Mouse (Mus musculus): ENCODE results near the gene Gm7029. TPM values are rescaled to one million over a fixed set of nuclear protein-coding genes. Genes with fewer than 3 reads are reported as not detected.

Gm7029 gene
- polyA plus RNA-seq, 1 experiment = 3.0 TPM

DNA sequence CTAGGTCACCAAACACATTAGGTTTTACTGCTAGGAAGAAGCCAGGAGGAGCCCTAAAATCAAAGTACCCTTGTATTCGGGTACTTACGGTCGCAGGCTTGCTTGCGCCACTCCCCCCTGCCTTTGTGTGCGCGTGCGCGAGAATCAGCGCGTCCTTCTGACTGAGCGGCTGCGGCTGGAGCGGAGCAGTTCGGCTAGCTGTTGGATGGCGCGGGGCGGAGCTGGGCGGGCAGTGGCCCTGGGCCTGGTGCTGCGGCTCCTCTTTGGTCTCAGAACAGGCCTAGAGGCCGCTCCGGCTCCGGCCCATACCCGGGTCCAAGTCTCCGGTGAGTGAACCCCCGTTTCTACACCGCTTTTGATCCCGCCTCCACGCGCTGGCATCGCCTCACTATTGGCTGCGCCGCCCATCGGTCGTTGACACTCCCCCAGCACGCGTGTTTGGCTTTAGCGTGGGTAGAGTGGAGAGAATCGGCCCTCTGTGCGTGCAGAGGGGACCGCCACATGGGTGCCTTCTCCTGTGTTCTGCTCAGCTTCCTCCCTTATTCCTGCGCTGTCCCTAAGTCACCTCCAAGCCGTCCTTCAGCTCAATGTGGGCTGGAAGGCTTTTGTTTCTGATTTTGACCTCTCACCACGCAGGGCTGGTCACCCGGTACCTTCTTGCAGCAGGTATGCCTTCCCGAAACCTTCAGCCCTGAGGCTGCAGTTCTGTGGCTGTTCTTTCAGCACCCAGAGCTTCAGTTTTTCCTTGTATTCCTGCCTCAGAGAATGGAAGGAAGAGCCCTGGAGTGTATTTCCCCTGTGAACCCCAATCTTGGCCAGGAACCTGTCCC, 30.5 kb upstream of the Gm7029 start, which contains the start of gene Cd320:
Gene Cd320 (plus strand): TSS at position 126 of the 830 bp plus-strand sequence.
- DNase-seq = peak; percentile 92
- peak; percentile 19; the same call in 1 of the 2 replicates for TF ChIP-seq CTCF (IDR thresholded peaks at IDR 0.05; ENCODE audit: borderline replicate concordance, control insufficient read depth, extremely low read depth, insufficient read depth, low read length, poor library complexity)
- no peak for TF ChIP-seq POLR2A (IDR thresholded peaks at IDR 0.05; ENCODE audit: control insufficient read depth, extremely low read depth, insufficient read depth, low read length, poor library complexity)
- Histone ChIP-seq H3K27me3 (ENCODE audit: control insufficient read depth, insufficient read depth, low read length) (no peaks in the 10 kb centered on the region), H3K4me3 (ENCODE audit: control insufficient read depth, insufficient read depth, low read length) (peak within 1 kb of the TSS; percentile 58), H3K4me1 (replicated peaks; ENCODE audit: control insufficient read depth, insufficient read depth, low read length) (peaks cover 5% of the 10 kb centered on the region), H3K27ac (ENCODE audit: control insufficient read depth, insufficient read depth, low read length) (no peak within 1 kb of the TSS), H3K36me3 (ENCODE audit: control insufficient read depth, insufficient read depth, low read length) (no peaks in the 10 kb centered on the region)
- under 1% methylated on average over 45 of the region's 45 CpGs for WGBS

GRCm38 (mm10) chr17:33844196-33844595, 29.4 kb upstream of the Gm7029 start:
- no peak for DNase-seq
- 81% methylated on average over 1 of the region's 1 CpGs for WGBS
- H3K27ac ChIP-seq (ENCODE audit: control insufficient read depth, insufficient read depth, low read length) = no peak overlapping the region
- no peaks in the 10 kb centered on the region for H3K36me3 ChIP-seq (ENCODE audit: control insufficient read depth, insufficient read depth, low read length)
- peaks cover 5% of the 10 kb centered on the region for H3K4me1 ChIP-seq (replicated peaks; ENCODE audit: control insufficient read depth, insufficient read depth, low read length)
- TF ChIP-seq CTCF (IDR thresholded peaks at IDR 0.05; ENCODE audit: borderline replicate concordance, control insufficient read depth, extremely low read depth, insufficient read depth, low read length, poor library complexity) (no peak), POLR2A (IDR thresholded peaks at IDR 0.05; ENCODE audit: control insufficient read depth, extremely low read depth, insufficient read depth, low read length, poor library complexity) (no peak)
- H3K4me3 ChIP-seq (ENCODE audit: control insufficient read depth, insufficient read depth, low read length) = no peak overlapping the region
- no peaks in the 10 kb centered on the region for H3K27me3 ChIP-seq (ENCODE audit: control insufficient read depth, insufficient read depth, low read length)

DNA sequence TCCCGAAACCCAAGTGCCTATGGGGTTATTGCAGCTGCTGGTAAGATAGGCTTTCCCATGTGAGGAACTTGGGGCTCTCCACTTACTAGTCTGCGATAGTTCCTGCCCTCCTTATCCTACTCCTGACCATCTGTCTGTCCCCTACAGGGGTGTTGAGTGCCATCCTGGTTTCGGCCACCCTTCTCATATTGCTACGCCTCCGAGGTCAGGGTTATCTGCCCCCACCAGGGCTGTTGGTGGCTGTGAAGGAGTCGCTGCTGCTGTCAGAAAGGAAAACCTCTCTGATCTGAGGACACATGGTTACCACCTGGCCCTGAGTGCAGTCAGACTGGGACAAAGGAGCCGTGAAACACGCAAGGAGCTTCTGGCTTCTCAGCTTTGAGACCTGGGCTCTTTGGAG, 25.5 kb upstream of the Gm7029 start:
- Histone ChIP-seq H3K27ac (ENCODE audit: control insufficient read depth, insufficient read depth, low read length) (no peak overlapping the region), H3K36me3 (ENCODE audit: control insufficient read depth, insufficient read depth, low read length) (no peaks in the 10 kb centered on the region), H3K4me1 (replicated peaks; ENCODE audit: control insufficient read depth, insufficient read depth, low read length) (peaks cover 5% of the 10 kb centered on the region), H3K27me3 (ENCODE audit: control insufficient read depth, insufficient read depth, low read length) (no peaks in the 10 kb centered on the region), H3K4me3 (ENCODE audit: control insufficient read depth, insufficient read depth, low read length) (no peak overlapping the region)
- DNase-seq = no peak
- TF ChIP-seq POLR2A (IDR thresholded peaks at IDR 0.05; ENCODE audit: control insufficient read depth, extremely low read depth, insufficient read depth, low read length, poor library complexity) (no peak), CTCF (IDR thresholded peaks at IDR 0.05; ENCODE audit: borderline replicate concordance, control insufficient read depth, extremely low read depth, insufficient read depth, low read length, poor library complexity) (no peak)
- 97% methylated on average over 8 of the region's 8 CpGs for WGBS

DNA sequence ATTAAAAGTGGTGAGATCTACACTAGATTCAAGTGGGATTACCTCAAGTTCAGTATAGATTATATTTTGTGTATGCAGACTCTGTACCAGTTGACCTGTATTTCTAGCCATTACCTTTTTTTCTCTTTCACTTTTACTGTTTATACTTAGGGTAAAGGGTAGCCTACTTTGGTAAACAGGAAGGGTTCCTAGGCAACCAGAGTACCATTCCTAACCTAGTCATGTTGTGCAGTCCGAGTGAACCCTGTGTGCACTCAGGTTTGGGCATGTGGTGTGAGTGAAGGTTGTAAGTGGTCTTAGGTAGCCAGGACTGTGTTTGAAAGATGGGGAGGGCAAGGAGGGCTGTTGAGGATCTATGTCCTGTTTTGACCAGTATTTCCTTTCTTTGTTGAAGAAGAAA, 22.3 kb upstream of the Gm7029 start:
- Histone ChIP-seq H3K4me1 (replicated peaks; ENCODE audit: control insufficient read depth, insufficient read depth, low read length) (no peaks in the 10 kb centered on the region), H3K4me3 (ENCODE audit: control insufficient read depth, insufficient read depth, low read length) (no peak overlapping the region), H3K27ac (ENCODE audit: control insufficient read depth, insufficient read depth, low read length) (no peak overlapping the region), H3K36me3 (ENCODE audit: control insufficient read depth, insufficient read depth, low read length) (no peaks in the 10 kb centered on the region), H3K27me3 (ENCODE audit: control insufficient read depth, insufficient read depth, low read length) (no peaks in the 10 kb centered on the region)
- WGBS = 20% methylated on average over 1 of the region's 1 CpGs
- DNase-seq = no peak
- no peak for TF ChIP-seq CTCF (IDR thresholded peaks at IDR 0.05; ENCODE audit: borderline replicate concordance, control insufficient read depth, extremely low read depth, insufficient read depth, low read length, poor library complexity)

GRCm38 (mm10) chr17:33857816-33858215, 15.8 kb upstream of the Gm7029 start:
- no peak for DNase-seq
- H3K27me3 ChIP-seq (ENCODE audit: control insufficient read depth, insufficient read depth, low read length) = no peaks in the 10 kb centered on the region
- no peak for TF ChIP-seq CTCF (IDR thresholded peaks at IDR 0.05; ENCODE audit: borderline replicate concordance, control insufficient read depth, extremely low read depth, insufficient read depth, low read length, poor library complexity)
- TF ChIP-seq POLR2A (IDR thresholded peaks at IDR 0.05; ENCODE audit: control insufficient read depth, extremely low read depth, insufficient read depth, low read length, poor library complexity) = no peak
- no peaks in the 10 kb centered on the region for H3K4me1 ChIP-seq (replicated peaks; ENCODE audit: control insufficient read depth, insufficient read depth, low read length)
- no peak overlapping the region for H3K27ac ChIP-seq (ENCODE audit: control insufficient read depth, insufficient read depth, low read length)
- no peaks in the 10 kb centered on the region for H3K36me3 ChIP-seq (ENCODE audit: control insufficient read depth, insufficient read depth, low read length)
- 94% methylated on average over 4 of the region's 4 CpGs for WGBS
- no peak overlapping the region for H3K4me3 ChIP-seq (ENCODE audit: control insufficient read depth, insufficient read depth, low read length)

DNA sequence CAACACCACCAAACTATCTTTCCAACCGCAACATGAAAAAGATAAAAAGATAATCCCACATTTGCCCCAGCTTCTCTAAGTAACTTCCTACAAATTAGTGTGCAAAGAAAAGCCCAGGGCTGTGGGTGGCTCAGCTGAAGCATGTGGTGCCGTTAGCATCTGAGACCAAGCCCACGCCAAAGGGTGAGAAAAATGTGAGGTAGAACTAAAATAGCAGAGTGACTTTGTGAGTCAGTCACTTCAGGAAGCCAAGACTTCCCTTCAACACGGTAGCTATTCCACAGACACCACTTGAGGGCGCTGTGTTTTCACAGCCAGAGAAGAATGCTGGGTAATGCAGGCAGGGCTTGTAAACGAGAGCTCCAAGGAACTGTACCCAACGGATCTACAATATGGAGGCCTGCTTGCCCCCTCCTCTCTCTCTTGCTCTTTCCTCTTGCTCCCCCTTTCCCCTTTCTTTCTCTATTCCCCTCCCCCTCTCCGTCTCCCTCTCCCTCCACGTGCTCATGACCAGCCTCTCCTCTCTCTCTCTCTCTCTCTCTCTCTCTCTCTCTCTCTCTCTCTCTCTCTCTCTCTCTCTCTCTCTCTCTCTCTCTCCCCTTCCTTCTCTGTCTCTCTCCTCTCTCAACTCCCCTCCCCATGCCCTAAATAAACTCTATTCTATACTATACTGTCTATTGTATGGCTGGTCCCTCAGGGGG, 8.2 kb upstream of the Gm7029 start:
- TF ChIP-seq CTCF (IDR thresholded peaks at IDR 0.05; ENCODE audit: borderline replicate concordance, control insufficient read depth, extremely low read depth, insufficient read depth, low read length, poor library complexity) = no peak
- no peak for TF ChIP-seq POLR2A (IDR thresholded peaks at IDR 0.05; ENCODE audit: control insufficient read depth, extremely low read depth, insufficient read depth, low read length, poor library complexity)
- peak; percentile 70 for DNase-seq
- H3K4me3 ChIP-seq (ENCODE audit: control insufficient read depth, insufficient read depth, low read length) = peak overlapping the region; percentile 20; the same call in 1 of the 2 replicates
- no peaks in the 10 kb centered on the region for H3K27me3 ChIP-seq (ENCODE audit: control insufficient read depth, insufficient read depth, low read length)
- H3K27ac ChIP-seq (ENCODE audit: control insufficient read depth, insufficient read depth, low read length) = peak overlapping the region; percentile 41; the same call in 1 of the 2 replicates
- H3K4me1 ChIP-seq (replicated peaks; ENCODE audit: control insufficient read depth, insufficient read depth, low read length) = peaks cover 7% of the 10 kb centered on the region
- 14% methylated on average over 9 of the region's 9 CpGs for WGBS
- no peaks in the 10 kb centered on the region for H3K36me3 ChIP-seq (ENCODE audit: control insufficient read depth, insufficient read depth, low read length)

All from thymus, adult 2 months (tissue).